Mouse (Mus musculus) E14TG2a.4 (cell line): ENCODE measurements at regions not wholly inside any gene's neighbourhood (a gene's known extent, or its start where the extent isn't known, plus 50 kb on each side); places are given as distances from the start of the nearest gene placed in this dataset.

ENCODE experiments used
- CTCF ChIP-seq: conservative IDR thresholded peaks from 2 replicates; pipeline ENCODE4 v1.5.1; 2014; ENCODE audit warnings: low read length
- NANOG ChIP-seq: IDR thresholded peaks from 2 replicates; pipeline ENCODE4 v1.6.1; 2014; ENCODE audit warnings: borderline replicate concordance, low read length, mixed read lengths

DNA sequence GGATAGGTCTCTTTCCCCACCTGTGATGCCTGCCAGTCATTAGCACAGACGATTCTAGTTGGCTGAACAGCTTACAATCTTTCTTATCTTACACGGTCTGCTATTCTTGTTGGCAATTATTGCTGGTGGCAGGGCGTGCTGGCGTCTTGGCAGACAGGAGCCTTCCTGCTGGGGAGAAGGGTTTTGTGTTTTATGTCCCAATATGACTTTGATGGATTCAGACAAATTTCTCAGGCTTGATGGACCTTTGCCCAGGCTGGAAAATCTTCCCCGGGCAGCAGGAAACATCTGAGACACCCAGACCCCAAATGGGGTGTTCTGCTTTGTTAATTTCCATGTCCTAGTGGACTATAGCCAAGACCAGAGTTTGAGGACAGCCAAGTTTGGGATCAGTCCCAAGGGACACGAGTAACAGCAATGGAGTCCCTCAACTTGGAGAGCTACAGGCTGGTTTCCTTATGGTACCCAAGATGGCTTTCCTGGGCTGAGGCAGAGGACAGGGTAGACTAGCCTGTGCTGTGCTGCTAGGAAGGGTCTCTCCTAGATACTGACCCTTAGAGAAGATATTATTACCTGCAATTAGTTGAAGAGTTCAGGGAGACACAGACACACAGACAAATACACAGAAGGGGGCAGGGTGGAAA, 249.8 kb downstream of the En1 start:
- TF ChIP-seq CTCF (no peak), NANOG (no peak)
